Mouse (Mus musculus): Measurements from ENCODE around the gene Zc3h13.

DNA sequence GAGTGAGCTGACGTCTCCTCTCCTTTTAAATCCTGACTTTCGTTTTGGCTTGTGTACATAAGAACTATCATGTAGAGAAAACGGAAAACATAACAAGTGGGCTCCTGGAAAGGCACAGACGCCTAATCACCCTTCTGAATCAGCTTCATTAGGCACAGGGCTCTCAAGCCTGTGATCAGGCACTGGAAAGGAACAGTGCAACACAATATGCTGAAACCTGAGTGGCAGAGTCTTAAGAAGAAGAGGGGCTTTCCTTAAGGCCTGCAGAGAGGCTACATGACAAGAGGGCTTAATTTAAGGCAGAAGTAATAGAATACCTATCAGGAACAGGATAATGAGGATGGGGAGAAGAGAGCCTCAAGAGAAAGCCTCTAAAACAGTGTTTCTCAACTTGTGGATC lies 67.5 kb downstream of the Zc3h13 start:
- TF ChIP-seq CEBPB (IDR thresholded peaks at IDR 0.05; ENCODE audit: insufficient read depth, poor library complexity, severe bottlenecking), result no peak
- no peak for TF ChIP-seq SRF (IDR thresholded peaks at IDR 0.05; ENCODE audit: control insufficient read depth, insufficient read length, low read depth)
- no peak for TF ChIP-seq POLR2A (IDR thresholded peaks at IDR 0.05; ENCODE audit: insufficient read length, low read depth)
